Mouse (Mus musculus): Measurements from ENCODE around the gene Dnajc28.

The Dnajc28 gene

DNA sequence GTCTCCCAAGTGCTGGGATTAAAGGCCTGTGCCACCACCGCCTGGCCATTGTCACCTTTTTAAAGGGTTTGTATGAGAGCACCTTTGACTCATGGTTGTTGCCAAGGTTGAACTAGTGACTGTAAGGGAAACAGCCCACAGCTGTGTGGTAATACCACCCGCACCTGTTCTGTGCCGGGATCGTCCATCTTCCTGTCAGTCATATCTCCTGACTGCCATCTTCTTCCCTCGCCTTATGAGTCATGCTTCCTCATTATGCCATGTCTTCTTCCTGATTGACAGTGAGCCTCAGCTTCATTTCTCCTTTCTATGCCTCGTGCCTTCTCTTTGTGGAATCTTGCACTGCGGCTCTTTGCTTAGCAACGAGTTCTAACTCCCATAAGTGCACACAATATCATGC is 11.9 kb downstream of the Dnajc28 start:
- H3K4me1 ChIP-seq (replicated peaks; ENCODE audit: low read depth, low read length) = peaks cover 10% of the 10 kb centered on the region

GRCm38 (mm10) chr16:91605156-91605555 is 13.7 kb downstream of the Dnajc28 start:
- no peaks in the 10 kb centered on the region for H3K36me3 ChIP-seq (ENCODE audit: insufficient read depth, low read length)
- TF ChIP-seq NANOG (IDR thresholded peaks at IDR 0.05; ENCODE audit: borderline replicate concordance, low read length) (no peak), POU5F1 (IDR thresholded peaks at IDR 0.05; ENCODE audit: borderline replicate concordance, low read length) (no peak), CTCF (conservative IDR thresholded peaks at IDR 0.05; ENCODE audit: low read length) (no peak)
- H3K9me3 ChIP-seq (ENCODE audit: low read length) = no peaks in the 10 kb centered on the region
- no peaks in the 10 kb centered on the region; the same call in 1 of the 2 replicates for H3K4me1 ChIP-seq (replicated peaks; ENCODE audit: low read depth, low read length)
- H3K27me3 ChIP-seq (ENCODE audit: insufficient read depth, low read length) = 0 out of 2 replicates have a peak, but pooled peaks cover 5% of the 10 kb centered on the region
- no peak overlapping the region for H3K4me3 ChIP-seq (replicated peaks; ENCODE audit: low read length)

More for the DNA sequence above, 11.9 kb downstream of the Dnajc28 start:
- Histone ChIP-seq H3K36me3 (ENCODE audit: insufficient read depth, low read length) (no peaks in the 10 kb centered on the region), H3K4me3 (replicated peaks; ENCODE audit: low read length) (no peak overlapping the region), H3K27me3 (ENCODE audit: insufficient read depth, low read length) (no peaks in the 10 kb centered on the region), H3K9me3 (ENCODE audit: low read length) (no peaks in the 10 kb centered on the region)
- TF ChIP-seq NANOG (IDR thresholded peaks at IDR 0.05; ENCODE audit: borderline replicate concordance, low read length) = no peak
- no peak for TF ChIP-seq POU5F1 (IDR thresholded peaks at IDR 0.05; ENCODE audit: borderline replicate concordance, low read length)
- no peak for TF ChIP-seq CTCF (conservative IDR thresholded peaks at IDR 0.05; ENCODE audit: low read length)

DNA sequence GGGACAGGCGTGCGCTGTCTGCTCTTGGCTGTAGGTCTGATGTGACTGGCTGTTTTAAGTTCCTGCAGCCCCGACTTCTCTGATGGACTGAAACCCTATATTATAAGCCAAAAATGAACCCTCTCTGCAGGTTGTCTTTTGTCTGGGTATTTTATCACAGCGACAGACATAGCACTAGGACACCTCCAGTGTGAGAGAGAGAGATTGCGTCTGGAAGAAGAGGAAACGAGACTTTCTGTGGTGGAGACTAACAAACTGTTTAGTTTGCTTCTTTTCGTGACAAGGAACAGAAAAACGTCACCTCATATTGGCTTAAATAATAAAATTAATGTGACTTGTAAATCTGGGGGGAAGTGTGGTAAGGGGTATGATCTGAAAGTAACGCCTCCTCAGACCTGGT is 17.1 kb downstream of the Dnajc28 start:
- no peaks in the 10 kb centered on the region for H3K9me3 ChIP-seq (ENCODE audit: low read length)
- H3K36me3 ChIP-seq (ENCODE audit: insufficient read depth, low read length) = no peaks in the 10 kb centered on the region
- H3K4me3 ChIP-seq (replicated peaks; ENCODE audit: low read length) = no peak overlapping the region
- H3K27me3 ChIP-seq (ENCODE audit: insufficient read depth, low read length) = peaks cover 14% of the 10 kb centered on the region
- TF ChIP-seq CTCF (conservative IDR thresholded peaks at IDR 0.05; ENCODE audit: low read length) (no peak), POU5F1 (IDR thresholded peaks at IDR 0.05; ENCODE audit: borderline replicate concordance, low read length) (no peak), NANOG (IDR thresholded peaks at IDR 0.05; ENCODE audit: borderline replicate concordance, low read length) (no peak)
- H3K4me1 ChIP-seq (replicated peaks; ENCODE audit: low read depth, low read length) = peaks cover 8% of the 10 kb centered on the region

- TF ChIP-seq POU5F1 (IDR thresholded peaks at IDR 0.05; ENCODE audit: borderline replicate concordance, low read length) (no peak), NANOG (IDR thresholded peaks at IDR 0.05; ENCODE audit: borderline replicate concordance, low read length) (no peak), CTCF (conservative IDR thresholded peaks at IDR 0.05; ENCODE audit: low read length) (no peak)
- Histone ChIP-seq H3K36me3 (ENCODE audit: insufficient read depth, low read length) (no peaks in the 10 kb centered on the region), H3K9me3 (ENCODE audit: low read length) (no peaks in the 10 kb centered on the region), H3K27me3 (ENCODE audit: insufficient read depth, low read length) (peaks cover 16% of the 10 kb centered on the region), H3K4me3 (replicated peaks; ENCODE audit: low read length) (no peak overlapping the region), H3K4me1 (replicated peaks; ENCODE audit: low read depth, low read length) (peaks cover 15% of the 10 kb centered on the region)
Observed at GRCm38 (mm10) chr16:91601081-91601480, 17.7 kb downstream of the Dnajc28 start.

- Histone ChIP-seq H3K4me1 (replicated peaks; ENCODE audit: low read depth, low read length) (peaks cover 16% of the 10 kb centered on the region), H3K27me3 (ENCODE audit: insufficient read depth, low read length) (peaks cover 23% of the 10 kb centered on the region), H3K36me3 (ENCODE audit: insufficient read depth, low read length) (peaks cover 9% of the 10 kb centered on the region), H3K9me3 (ENCODE audit: low read length) (no peaks in the 10 kb centered on the region), H3K4me3 (replicated peaks; ENCODE audit: low read length) (no peak overlapping the region)
- no peak for TF ChIP-seq POU5F1 (IDR thresholded peaks at IDR 0.05; ENCODE audit: borderline replicate concordance, low read length)
- TF ChIP-seq NANOG (IDR thresholded peaks at IDR 0.05; ENCODE audit: borderline replicate concordance, low read length) = no peak
- TF ChIP-seq CTCF (conservative IDR thresholded peaks at IDR 0.05; ENCODE audit: low read length) = peak; percentile 28; the same call in 1 of the 2 replicates
Observed at GRCm38 (mm10) chr16:91599242-91599641, 19.6 kb downstream of the Dnajc28 start.

DNA sequence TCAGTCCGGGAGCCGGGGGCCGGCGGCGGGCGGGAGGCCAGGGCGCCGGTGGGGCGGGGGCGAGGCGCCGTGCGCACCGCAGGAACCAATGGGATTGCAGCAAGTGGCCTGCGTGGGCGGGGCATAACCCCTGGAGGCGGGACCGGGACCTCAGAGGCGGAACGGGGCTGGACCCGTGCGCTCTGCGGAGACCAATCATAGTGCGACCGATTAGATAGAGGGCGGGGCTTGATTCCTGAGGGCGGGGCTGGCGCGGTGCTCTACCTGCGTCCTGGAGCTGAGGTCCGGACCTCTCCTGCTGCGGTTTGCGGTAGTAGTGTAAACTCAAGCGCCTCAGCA is 21.2 kb downstream of the Dnajc28 start, which contains the start of gene Tmem50b:
TSS of gene Tmem50b (minus strand) at position 129 of the 339 bp plus-strand sequence.
- no peak for TF ChIP-seq NANOG (IDR thresholded peaks at IDR 0.05; ENCODE audit: borderline replicate concordance, low read length)
- no peak for TF ChIP-seq CTCF (conservative IDR thresholded peaks at IDR 0.05; ENCODE audit: low read length)
- no peak for TF ChIP-seq POU5F1 (IDR thresholded peaks at IDR 0.05; ENCODE audit: borderline replicate concordance, low read length)
- H3K4me3 ChIP-seq (replicated peaks; ENCODE audit: low read length) = peak within 1 kb of the TSS; percentile 89
- peaks cover 20% of the 10 kb centered on the region for H3K4me1 ChIP-seq (replicated peaks; ENCODE audit: low read depth, low read length)

DNA sequence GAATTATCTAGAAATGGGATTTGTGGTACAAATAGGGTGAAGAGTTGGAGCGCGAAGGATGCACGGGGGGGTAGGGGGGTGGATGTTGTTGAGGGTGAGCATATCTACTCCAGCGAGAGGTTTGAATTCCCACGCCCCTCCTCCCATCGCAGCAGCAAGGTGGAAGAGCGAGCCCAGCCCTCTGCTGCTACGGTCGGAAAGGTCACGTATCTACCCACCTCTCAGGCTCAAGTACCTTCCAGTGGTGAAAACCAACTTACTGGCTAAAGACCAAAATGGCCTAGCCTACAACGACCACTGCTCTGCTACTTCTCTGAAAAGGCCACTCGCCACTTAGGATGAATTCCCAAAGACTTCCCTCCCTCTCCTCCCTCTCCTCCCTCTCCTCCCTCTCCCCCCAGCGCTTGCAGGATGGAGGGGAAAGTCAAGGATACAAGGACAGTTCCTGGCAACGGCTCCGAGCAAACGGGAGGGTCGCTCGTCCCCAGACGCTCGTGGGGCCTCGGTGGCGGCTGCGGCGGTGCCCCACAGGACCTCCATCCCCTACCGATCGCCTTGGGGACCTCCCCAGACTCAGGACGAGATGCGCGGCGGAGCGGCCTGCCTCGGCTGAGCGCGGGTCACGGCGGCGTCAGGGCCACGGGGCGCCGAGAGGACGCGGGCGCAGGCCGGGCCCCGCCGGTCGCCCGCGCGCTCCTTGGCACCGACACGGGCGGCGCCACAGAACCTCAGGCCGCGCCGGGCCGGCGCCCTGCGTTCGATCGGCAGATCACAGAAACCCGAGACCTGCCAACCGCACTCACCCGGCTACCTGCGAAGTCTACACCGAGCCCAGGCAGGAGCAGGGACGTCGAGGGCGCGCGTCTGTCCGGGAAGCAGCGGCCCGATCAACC is 21.8 kb downstream of the Dnajc28 start:
- Histone ChIP-seq H3K27me3 (ENCODE audit: insufficient read depth, low read length) (peaks cover 23% of the 10 kb centered on the region), H3K4me3 (replicated peaks; ENCODE audit: low read length) (peak overlapping the region; percentile 89), H3K4me1 (replicated peaks; ENCODE audit: low read depth, low read length) (peaks cover 25% of the 10 kb centered on the region), H3K9me3 (ENCODE audit: low read length) (no peaks in the 10 kb centered on the region), H3K36me3 (ENCODE audit: insufficient read depth, low read length) (peaks cover 17% of the 10 kb centered on the region)
- no peak for TF ChIP-seq POU5F1 (IDR thresholded peaks at IDR 0.05; ENCODE audit: borderline replicate concordance, low read length)
- no peak for TF ChIP-seq NANOG (IDR thresholded peaks at IDR 0.05; ENCODE audit: borderline replicate concordance, low read length)
- no peak for TF ChIP-seq CTCF (conservative IDR thresholded peaks at IDR 0.05; ENCODE audit: low read length)

More for the DNA sequence above, 21.2 kb downstream of the Dnajc28 start, which contains the start of gene Tmem50b:
- peaks cover 14% of the 10 kb centered on the region for H3K36me3 ChIP-seq (ENCODE audit: insufficient read depth, low read length)
- peaks cover 23% of the 10 kb centered on the region for H3K27me3 ChIP-seq (ENCODE audit: insufficient read depth, low read length)
- H3K9me3 ChIP-seq (ENCODE audit: low read length) = no peaks in the 10 kb centered on the region

DNA sequence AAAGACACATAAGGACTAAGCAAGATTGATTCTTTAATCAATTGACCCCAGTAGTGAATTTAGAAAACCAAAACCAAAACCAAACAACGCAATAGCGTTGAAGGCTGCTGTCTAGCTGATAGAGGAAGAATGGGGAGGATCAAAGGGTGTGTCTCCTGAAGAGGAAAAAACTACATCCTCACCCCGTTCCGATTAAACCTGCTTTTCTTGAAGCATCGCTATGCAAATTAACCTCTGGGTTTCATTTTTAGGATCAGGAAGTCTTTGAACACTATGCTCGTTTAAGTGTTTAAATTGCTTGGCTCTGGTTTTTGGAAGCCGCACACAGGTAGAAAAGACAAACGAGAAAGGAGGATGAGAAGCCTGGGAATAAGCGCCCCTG is 22.4 kb downstream of the Dnajc28 start:
- Histone ChIP-seq H3K4me3 (replicated peaks; ENCODE audit: low read length) (peak overlapping the region; percentile 89), H3K9me3 (ENCODE audit: low read length) (no peaks in the 10 kb centered on the region), H3K27me3 (ENCODE audit: insufficient read depth, low read length) (peaks cover 19% of the 10 kb centered on the region), H3K4me1 (replicated peaks; ENCODE audit: low read depth, low read length) (peaks cover 31% of the 10 kb centered on the region), H3K36me3 (ENCODE audit: insufficient read depth, low read length) (peaks cover 17% of the 10 kb centered on the region)
- TF ChIP-seq POU5F1 (IDR thresholded peaks at IDR 0.05; ENCODE audit: borderline replicate concordance, low read length) (no peak), CTCF (conservative IDR thresholded peaks at IDR 0.05; ENCODE audit: low read length) (no peak), NANOG (IDR thresholded peaks at IDR 0.05; ENCODE audit: borderline replicate concordance, low read length) (no peak)
